Mouse (Mus musculus) frontal cortex, postnatal 10 days (tissue): ENCODE data around the gene Ttc38.

Experiments
- DNase-seq, 2 experiments: peaks; one replicate each; pipeline ENCODE4 v3.0.0; 2022; ENCODE audit warnings: low spot score in 2 of 2, mixed read lengths in 1 of 2

Ttc38 gene

DNA sequence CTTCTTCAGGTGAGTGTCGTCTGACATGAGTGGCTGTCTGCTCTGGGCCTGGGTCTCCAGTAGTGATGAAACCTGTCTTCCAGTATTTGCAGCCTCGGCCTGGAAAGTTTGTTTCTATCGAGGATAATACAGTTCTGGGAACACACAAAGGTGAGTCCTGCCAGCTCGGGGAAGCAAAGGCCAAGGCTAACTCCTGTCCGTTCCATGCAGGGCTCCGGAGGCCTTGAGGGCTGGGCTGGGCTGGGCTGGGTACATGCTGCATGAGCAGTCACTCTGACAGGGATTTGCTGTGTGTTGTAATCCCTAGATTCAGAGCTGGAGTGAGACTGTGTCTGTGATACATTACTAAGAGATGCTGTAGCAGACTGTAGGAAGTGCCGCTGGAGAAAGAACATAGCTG is 61.8 kb downstream of the Ttc38 start:
- DNase-seq, result no peak

GRCm38 (mm10) chr15:85896284-85896683 is 64.2 kb downstream of the Ttc38 start:
- peak in 1 of 2 experiments; percentile 76 for DNase-seq

DNA sequence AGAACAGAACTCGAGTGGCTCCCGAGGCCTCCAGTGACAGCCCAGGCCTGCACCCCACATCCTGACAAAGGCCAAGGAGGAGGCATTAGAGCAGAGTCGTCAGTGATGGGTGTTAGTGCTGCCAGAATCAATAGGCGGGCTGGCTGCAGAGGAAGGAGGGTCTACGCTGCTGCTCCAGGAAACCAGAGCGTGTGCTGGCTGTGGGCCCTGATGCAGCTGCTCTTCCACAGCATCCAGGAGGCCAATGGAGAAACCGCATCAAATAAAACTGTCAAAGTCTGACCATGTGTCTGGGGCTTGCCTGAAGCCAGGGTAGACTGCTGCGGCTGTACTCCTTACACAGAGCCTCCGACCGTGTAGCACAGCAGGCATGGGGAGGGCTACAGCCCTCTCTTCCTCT is 65.0 kb downstream of the Ttc38 start:
- no peak for DNase-seq

- no peak for DNase-seq
Measured at GRCm38 (mm10) chr15:85899396-85899795, 67.3 kb downstream of the Ttc38 start.

DNA sequence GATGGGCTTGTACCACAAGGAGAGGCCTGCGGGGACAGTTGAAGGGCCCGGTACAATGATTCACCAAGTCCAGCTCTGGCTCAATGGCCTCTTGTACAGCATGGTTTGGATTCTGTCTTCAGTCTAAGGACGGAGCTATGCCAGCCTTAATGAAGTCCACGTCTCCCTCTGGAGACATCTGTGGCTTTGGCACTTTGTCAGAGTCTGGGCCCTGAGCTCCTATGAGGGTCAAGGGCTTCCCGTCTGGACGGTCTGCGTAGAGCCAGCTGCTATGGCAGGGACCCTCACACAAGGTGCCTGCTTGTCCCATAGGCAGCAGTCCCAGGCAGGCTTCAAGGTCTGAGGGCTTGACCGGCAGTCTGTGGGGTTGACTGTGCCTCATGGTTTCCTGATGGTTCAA is 68.2 kb downstream of the Ttc38 start:
- no peak for DNase-seq

- DNase-seq, result no peak
Measured at GRCm38 (mm10) chr15:85900801-85901200, 68.7 kb downstream of the Ttc38 start.

GRCm38 (mm10) chr15:85902505-85902904 is 70.4 kb downstream of the Ttc38 start:
- no peak for DNase-seq

GRCm38 (mm10) chr15:85903826-85904225 is 71.7 kb downstream of the Ttc38 start:
- no peak for DNase-seq
